Mouse (Mus musculus): ENCODE results near the gene Defa23.
"Not testable (repeated sequence)": the region's sequence is repeated elsewhere in the genome, so short reads cannot be mapped to it uniquely, and the experiment has no call there.

Defa23 gene

GRCm38 (mm10) chr8:21054747-21055146, at the start of gene Defa23:
Defa23 (plus strand) TSS chr8:21055047.
- DNase-seq, result not testable (repeated sequence)

GRCm38 (mm10) chr8:21006801-21007200, 48.0 kb upstream of the Defa23 start:
- no peak for DNase-seq

GRCm38 (mm10) chr8:21008578-21008977, 46.3 kb upstream of the Defa23 start:
- DNase-seq, result not testable (repeated sequence)

GRCm38 (mm10) chr8:21010548-21010947, 44.3 kb upstream of the Defa23 start:
- DNase-seq, result not testable (repeated sequence)

- DNase-seq, result not testable (repeated sequence)
Observed at GRCm38 (mm10) chr8:21025245-21025644, 29.6 kb upstream of the Defa23 start, which contains the start of gene Defa21. Defa21 (plus strand) TSS chr8:21025545.

GRCm38 (mm10) chr8:21064738-21065137, 9.9 kb downstream of the Defa23 start, which contains the start of gene Defa35:
Defa35 (plus strand) TSS chr8:21065038.
- not testable (repeated sequence) for DNase-seq

- not testable (repeated sequence) for DNase-seq
Observed at GRCm38 (mm10) chr8:21084142-21084541, 29.3 kb downstream of the Defa23 start, which contains the start of gene Defa25. Defa25 (plus strand) TSS chr8:21084442.

GRCm38 (mm10) chr8:21093106-21093505, 38.3 kb downstream of the Defa23 start:
- DNase-seq, result no peak

- DNase-seq, result not testable (repeated sequence)
Observed at GRCm38 (mm10) chr8:21095950-21096349, 41.1 kb downstream of the Defa23 start, which contains the start of gene Gm14851. Gm14851 (minus strand) TSS chr8:21096050.

All from cerebellum, adult 9-10 months (tissue).